Mouse (Mus musculus) thymus, adult 2 months (tissue): Measurements from ENCODE around the gene Igsf3.

ENCODE experiments used
- CTCF ChIP-seq: fragments of 200-500 bp; IDR thresholded peaks from 2 replicates; pipeline ENCODE4 v1.5.1; 2012; ENCODE audit warnings: mild to moderate bottlenecking, control low read depth, low read length, moderate library complexity, borderline replicate concordance; ENCODE audit not compliant: control insufficient read depth, poor library complexity, insufficient read depth; ENCODE audit errors: extremely low read depth
- POLR2A ChIP-seq: fragments of 200-500 bp; IDR thresholded peaks from 2 replicates; pipeline ENCODE4 v1.6.1; 2012; ENCODE audit warnings: mild to moderate bottlenecking, low read length, control low read depth, moderate library complexity; ENCODE audit not compliant: control insufficient read depth, poor library complexity, insufficient read depth; ENCODE audit errors: extremely low read depth

- TF ChIP-seq POLR2A (no peak), CTCF (no peak)
Measured at GRCm38 (mm10) chr3:101327248-101327647, 49.6 kb upstream of the Igsf3 start.
